Mouse (Mus musculus) liver, embryonic 14.5 days (tissue): ENCODE results near the gene Hist1h2ba. TPM values are rescaled to one million over a fixed set of nuclear protein-coding genes. Genes with fewer than 3 reads are reported as not detected.
A peak's percentile ranks its signal among the peaks of the same experiment; 100 is the strongest.

Source experiments
- ATAC-seq: fragments of 200-750 bp; cut with Nextera tagmentation; 2 replicates; pipeline ENCODE4 v1.8.0; 2017; ENCODE audit warnings: moderate number of reproducible peaks, mild to moderate bottlenecking, moderate library complexity; ENCODE audit not compliant: insufficient read depth
- DNase-seq, 3 experiments: peaks; one replicate each; pipeline ENCODE4 v3.0.0-alpha.2; 2012 to 2013; ENCODE audit warnings: low read depth in 3 of 3, low spot score in 3 of 3
- H3K27ac ChIP-seq: fragments of 300-500 bp; sonication (generic); 2 replicates; pipeline ENCODE4 v1.5.1; 2014; ENCODE audit warnings: moderate library complexity, mild to moderate bottlenecking, control low read depth, inconsistent platforms
- H3K27me3 ChIP-seq: fragments of 300-500 bp; sonication (generic); 2 replicates; pipeline ENCODE4 v1.6.1; 2014; ENCODE audit warnings: mild to moderate bottlenecking, low read length, moderate library complexity; ENCODE audit not compliant: control insufficient read depth, insufficient read depth
- H3K36me3 ChIP-seq: fragments of 300-500 bp; sonication (generic); replicated peaks from 2 replicates; pipeline ENCODE4 v1.6.1; 2014; ENCODE audit warnings: low read depth; ENCODE audit not compliant: control insufficient read depth, insufficient read depth
- H3K4me1 ChIP-seq, 2 experiments: fragments of 200-500 bp in 1 of 2; fragments of 300-500 bp in 1 of 2; sonication (generic) in 1 of 2; replicated peaks; 2 replicates each; pipeline ENCODE4 v1.6.1; 2012 to 2014; ENCODE audit warnings: antibody characterized with exemption in 1 of 2, inconsistent platforms in 1 of 2, low read length in 1 of 2; ENCODE audit not compliant: control insufficient read depth in 2 of 2, insufficient read depth in 2 of 2
- H3K4me2 ChIP-seq: fragments of 300-500 bp; sonication (generic); 2 replicates; pipeline ENCODE4 v1.6.1; 2014; ENCODE audit warnings: low read depth, mild to moderate bottlenecking, control low read depth, moderate library complexity
- H3K4me3 ChIP-seq, 2 experiments: fragments of 200-500 bp in 1 of 2; fragments of 300-500 bp in 1 of 2; sonication (generic) in 1 of 2; 2 replicates each; pipeline ENCODE4 v1.5.1; 2012 to 2014; ENCODE audit warnings: low read depth in 2 of 2, low read length in 2 of 2, mild to moderate bottlenecking in 2 of 2, control low read depth in 1 of 2, inconsistent platforms in 1 of 2, moderate library complexity in 1 of 2; ENCODE audit not compliant: insufficient read depth in 1 of 2
- H3K9ac ChIP-seq: fragments of 300-500 bp; sonication (generic); replicated peaks from 2 replicates; pipeline ENCODE4 v1.6.1; 2014; ENCODE audit warnings: mild to moderate bottlenecking, control low read depth, moderate library complexity
- H3K9me3 ChIP-seq: fragments of 300-500 bp; sonication (generic); 2 replicates; pipeline ENCODE4 v1.6.1; 2016; ENCODE audit warnings: low read length, mixed read lengths; ENCODE audit not compliant: control insufficient read depth
- CTCF ChIP-seq: IDR thresholded peaks from 2 replicates; pipeline ENCODE4 v1.5.1; 2016; ENCODE audit warnings: antibody characterized with exemption, low read depth, control low read depth
- EP300 ChIP-seq: IDR thresholded peaks from 2 replicates; pipeline ENCODE4 v1.6.1; 2016; ENCODE audit warnings: antibody characterized with exemption, low read depth
- WGBS: fragments of 180-500 bp; shearing (Covaris S2); extraction: QIAGEN DNeasy Blood & Tissue Kit; methylation state at CpG from one replicate; pipeline ENCODE4 v1.1.7; 2014; ENCODE audit not compliant: insufficient replicate concordance; 5-methylcytosine and 5-hydroxymethylcytosine counted together
- polyA plus RNA-seq, 2 experiments: library from polyadenylated mRNA; depleted of rRNA in 1 of 2; stranded (reverse) in 1 of 2; unstranded in 1 of 2; fragments of >200 nt; fragmentation: Nextera tagmentation in 1 of 2; extraction: Ambion mirVana in 1 of 2; gene quantifications; 2 replicates each; pipeline versions ENCODE4 v1.2.1 to v1.2.3; 2012 to 2014

The Hist1h2ba gene
- polyA plus RNA-seq (2012; rRNA removed) (not detected in 2 replicates), polyA plus RNA-seq (2014; fragmentation: Nextera tagmentation; extraction: Ambion mirVana) (not detected in 2 replicates)

DNA sequence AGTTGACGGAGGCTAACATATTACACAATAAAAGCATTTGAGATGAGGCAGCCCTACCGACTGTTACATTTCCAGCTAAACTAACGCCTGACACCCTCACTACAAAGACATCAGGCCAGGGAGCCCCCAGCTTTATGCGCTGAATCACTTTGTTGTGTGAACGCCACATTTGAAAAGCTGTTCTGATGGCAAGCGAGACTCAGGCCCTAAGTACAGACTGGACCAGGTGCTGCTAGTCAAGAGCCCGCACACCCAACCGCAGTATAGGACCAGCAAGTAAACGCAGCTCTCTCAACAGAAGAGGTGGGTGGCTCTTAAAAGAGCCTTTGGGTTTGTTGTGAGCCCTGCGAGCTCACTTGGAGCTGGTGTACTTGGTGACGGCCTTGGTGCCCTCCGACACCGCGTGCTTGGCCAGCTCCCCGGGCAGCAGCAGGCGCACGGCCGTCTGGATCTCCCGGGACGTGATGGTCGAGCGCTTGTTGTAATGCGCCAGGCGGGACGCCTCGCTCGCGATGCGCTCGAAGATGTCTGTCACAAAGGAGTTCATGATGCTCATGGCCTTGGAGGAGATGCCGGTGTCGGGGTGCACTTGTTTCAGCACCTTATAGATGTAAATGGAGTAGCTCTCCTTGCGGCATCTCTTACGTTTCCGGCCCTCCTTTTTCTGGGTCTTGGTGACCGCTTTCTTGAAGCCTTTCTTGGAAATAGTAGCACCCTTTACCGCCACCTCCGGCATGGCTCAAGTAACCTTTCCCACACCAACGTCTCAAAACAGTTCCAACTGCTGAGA lies at the start of gene Hist1h2ba:
Hist1h2ba (minus strand) TSS at position 736 of the 790 bp plus-strand sequence.
- ATAC-seq (no peak), DNase-seq (peak in 1 of 3 experiments; percentile 17)
- Histone ChIP-seq H3K27me3 (no peaks in the 10 kb centered on the region), H3K27ac (no peak within 1 kb of the TSS), H3K9ac (no peak within 1 kb of the TSS), H3K4me2 (no peak within 1 kb of the TSS), H3K9me3 (no peaks in the 10 kb centered on the region), H3K36me3 (no peaks in the 10 kb centered on the region), H3K4me1 (no peaks in the 10 kb centered on the region), H3K4me3 (no peak within 1 kb of the TSS)
- 81% methylated on average over 34 of the region's 39 CpGs for WGBS
- TF ChIP-seq EP300, result no peak
- no peak for TF ChIP-seq CTCF

DNA sequence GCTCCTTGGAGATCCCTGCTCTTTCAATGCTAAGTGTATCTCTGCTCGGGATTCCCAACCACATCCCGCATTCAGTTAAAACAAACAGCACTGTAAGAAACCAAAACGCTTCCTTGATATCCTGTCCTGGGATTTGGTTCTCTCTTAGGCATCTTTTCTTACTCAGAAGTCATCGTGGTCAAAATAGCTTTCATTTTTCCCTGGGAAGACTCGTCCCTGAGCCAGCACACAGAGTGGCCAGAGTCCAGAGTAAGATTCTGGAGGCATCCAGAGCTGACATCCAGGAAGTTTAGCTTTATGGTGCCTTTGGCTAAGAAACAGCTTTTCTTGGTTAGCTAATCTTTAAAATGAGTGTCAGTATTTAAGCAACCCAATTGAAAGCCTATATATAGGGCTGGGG lies 38.3 kb upstream of the Hist1h2ba start:
- H3K27ac ChIP-seq, result no peak overlapping the region

DNA sequence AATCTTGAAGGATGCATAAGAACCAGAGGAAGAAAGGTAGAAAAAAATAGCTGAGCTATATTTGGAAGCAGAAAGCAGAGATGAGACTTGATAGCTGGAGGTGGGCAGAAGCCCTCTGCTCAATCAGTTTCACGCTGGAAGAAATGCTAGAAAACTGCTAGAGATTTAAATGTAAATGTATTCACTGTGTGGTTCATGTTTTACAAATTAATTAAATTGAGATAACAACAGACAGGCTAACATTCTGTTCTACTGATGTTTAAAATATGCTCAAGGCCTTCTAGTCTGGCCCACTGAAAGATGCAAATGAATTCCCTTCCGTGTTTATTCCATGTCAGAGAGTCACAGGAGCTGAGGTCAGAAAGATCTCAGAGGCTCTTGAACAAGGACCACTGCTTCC lies 37.9 kb upstream of the Hist1h2ba start:
- H3K27me3 ChIP-seq, result no peaks in the 10 kb centered on the region
- H3K9ac ChIP-seq, result no peak overlapping the region
- ATAC-seq, result no peak
- no peaks in the 10 kb centered on the region for H3K36me3 ChIP-seq
- H3K4me3 ChIP-seq, result no peak overlapping the region
- H3K27ac ChIP-seq, result no peak overlapping the region
- 48% methylated on average over 2 of the region's 2 CpGs for WGBS
- no peaks in the 10 kb centered on the region for H3K9me3 ChIP-seq
- no peak for TF ChIP-seq EP300
- TF ChIP-seq CTCF, result no peak
- no peak overlapping the region for H3K4me2 ChIP-seq
- no peak for DNase-seq
- no peaks in the 10 kb centered on the region for H3K4me1 ChIP-seq

More for the DNA sequence above, 38.3 kb upstream of the Hist1h2ba start:
- Histone ChIP-seq H3K4me1 (no peaks in the 10 kb centered on the region), H3K36me3 (no peaks in the 10 kb centered on the region), H3K4me3 (no peak overlapping the region), H3K9ac (no peak overlapping the region), H3K4me2 (no peak overlapping the region), H3K9me3 (no peaks in the 10 kb centered on the region), H3K27me3 (no peaks in the 10 kb centered on the region)
- DNase-seq (no peak), ATAC-seq (no peak)
- TF ChIP-seq EP300, result no peak
- TF ChIP-seq CTCF, result no peak
- WGBS, result 44% methylated on average over 5 of the region's 5 CpGs

DNA sequence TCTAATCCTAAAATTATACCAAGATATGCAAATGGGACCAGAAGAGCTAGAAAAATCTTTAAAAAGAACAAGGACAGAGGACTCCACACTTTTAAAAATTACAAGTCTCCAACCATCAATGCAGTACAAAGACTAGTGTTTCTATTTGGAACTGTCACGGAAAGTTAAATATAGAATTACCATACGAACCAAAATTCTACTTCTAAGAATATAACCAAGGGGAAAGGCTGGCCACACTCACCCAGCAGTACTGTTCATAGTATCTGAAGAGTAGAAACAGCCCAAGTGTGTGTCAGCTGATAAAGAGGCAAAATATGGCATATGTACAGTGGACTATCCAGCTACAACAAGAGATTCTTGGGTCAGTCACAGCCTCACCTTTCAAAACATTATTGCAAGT lies 31.0 kb upstream of the Hist1h2ba start:
- Histone ChIP-seq H3K4me2 (no peak overlapping the region), H3K9me3 (no peaks in the 10 kb centered on the region), H3K4me3 (no peak overlapping the region), H3K27me3 (no peaks in the 10 kb centered on the region), H3K9ac (no peak overlapping the region), H3K36me3 (no peaks in the 10 kb centered on the region), H3K4me1 (no peaks in the 10 kb centered on the region), H3K27ac (no peak overlapping the region)
- DNase-seq (no peak), ATAC-seq (no peak)
- TF ChIP-seq EP300, result no peak
- no peak for TF ChIP-seq CTCF
- WGBS, result 49% methylated on average over 2 of the region's 2 CpGs

DNA sequence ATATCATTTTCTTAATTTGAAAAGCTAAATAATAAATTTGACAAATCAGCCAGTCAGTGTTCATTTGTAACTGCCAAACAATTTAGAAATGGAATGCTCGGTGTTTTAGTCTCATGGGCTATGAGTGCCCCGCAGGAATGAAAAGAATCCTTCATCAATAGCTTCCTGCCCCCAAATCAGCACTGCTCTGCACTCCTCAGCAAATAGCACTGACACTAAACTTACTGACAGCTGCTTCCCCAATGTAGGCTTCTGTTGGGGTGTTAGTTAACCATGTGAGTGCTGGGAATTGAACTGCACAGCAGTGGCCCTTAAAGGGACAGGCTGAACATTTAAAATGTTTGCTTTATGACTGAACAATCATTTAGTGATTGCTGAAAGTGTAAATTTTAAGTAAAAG lies 25.8 kb upstream of the Hist1h2ba start:
- ATAC-seq (no peak), DNase-seq (no peak)
- Histone ChIP-seq H3K9ac (no peak overlapping the region), H3K4me1 (no peaks in the 10 kb centered on the region), H3K36me3 (no peaks in the 10 kb centered on the region), H3K9me3 (no peaks in the 10 kb centered on the region), H3K4me2 (no peak overlapping the region), H3K4me3 (no peak overlapping the region), H3K27ac (no peak overlapping the region), H3K27me3 (no peaks in the 10 kb centered on the region)
- WGBS, result 21% methylated on average over 2 of the region's 2 CpGs
- TF ChIP-seq EP300 (no peak), CTCF (no peak)
